In the genomic region with DNA sequence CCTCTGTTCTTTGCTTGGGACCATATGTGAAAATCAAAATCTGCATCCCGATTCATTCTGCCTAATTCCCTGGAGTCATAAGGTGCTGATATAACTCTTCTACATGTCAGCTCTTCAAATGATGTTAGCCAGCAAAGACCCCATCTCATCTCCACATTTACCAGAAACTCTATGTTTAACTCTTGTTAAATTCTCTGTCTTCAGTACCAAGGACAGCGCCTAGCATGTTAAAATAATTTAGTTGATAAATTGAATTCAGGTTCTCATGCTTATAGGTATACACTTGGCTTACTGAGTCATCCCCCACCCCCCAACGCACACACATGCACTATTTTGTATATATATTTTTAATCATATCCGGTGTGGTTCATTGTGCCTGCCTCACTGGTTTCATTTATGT, we compare ENCODE assay signal across 18 mouse cellular contexts.
A peak's percentile ranks its signal among the peaks of the same experiment; 100 is the strongest.
DNase-seq lines count a peak whose midpoint lies in the region; ATAC-seq and TF ChIP-seq lines count a peak whose summit lies in the region.
"Had no signal": no experiment of that assay in that cellular context is flagged by ENCODE, and none has a peak within 500 bp of the region (broad histone marks: within the 10 kb centered on the region; RNA-seq: fewer than 3 reads in every experiment).

No protein-coding gene starts in this region.

- H3K4me2 ChIP-seq in forebrain, embryonic 14.5 days (ENCODE audit: low read length): no peak overlapping the region
- H3K4me2 ChIP-seq in forebrain, postnatal 0 days (ENCODE audit: low read depth): no peak overlapping the region
- H3K4me2 ChIP-seq: forebrain, embryonic 13.5 days; hindbrain, embryonic 14.5 days; liver, embryonic 13.5 days; midbrain, embryonic 12.5 days had no signal

- H3K9ac ChIP-seq in forebrain, embryonic 14.5 days (ENCODE audit: low read length): no peak overlapping the region
- H3K9ac ChIP-seq in forebrain, postnatal 0 days: no peak overlapping the region
- no peak overlapping the region for H3K9ac ChIP-seq in ES-E14 (ENCODE audit: insufficient read depth, low read depth, low read length, poor library complexity, severe bottlenecking)
- H3K9ac ChIP-seq: forebrain, embryonic 13.5 days; hindbrain, embryonic 14.5 days; liver, embryonic 13.5 days; midbrain, embryonic 12.5 days had no signal

- DNase-seq in forebrain, embryonic 14.5 days (ENCODE audit: low spot score): peak; percentile 12
- DNase-seq in forebrain, postnatal 0 days: no peak
- DNase-seq in 3T3-L1 (ENCODE audit: low read depth, low spot score) (peak; percentile 20), ES-E14 (ENCODE audit: low read depth, low spot score) (peak; percentile 4)
- peak; percentile 46 for DNase-seq in embryo, embryonic 11.5 days (ENCODE audit: low read depth, low spot score)
- no peak for DNase-seq in thymus, postnatal 25 days
- no peak for DNase-seq in midbrain, embryonic 10.5 days (ENCODE audit: low spot score)
- DNase-seq: cerebellum, postnatal 14 days; kidney, adult 11 months; kidney, postnatal 36 days; left cerebral cortex, postnatal 4 days; liver, embryonic 13.5 days; lung, postnatal 14 days; right cerebral cortex, postnatal 4 days had no signal

- no peak for TF ChIP-seq CTCF in forebrain, postnatal 0 days (IDR thresholded peaks at IDR 0.05; ENCODE audit: low read depth)

- H3K9me3 ChIP-seq in forebrain, embryonic 14.5 days (replicated peaks; ENCODE audit: control insufficient read depth, low read length): no peaks in the 10 kb centered on the region
- no peaks in the 10 kb centered on the region for H3K9me3 ChIP-seq in forebrain, postnatal 0 days (ENCODE audit: low read length)
- no peaks in the 10 kb centered on the region for H3K9me3 ChIP-seq in ES-E14 (ENCODE audit: control insufficient read depth, insufficient read depth, low read depth, low read length)
- H3K9me3 ChIP-seq in midbrain, embryonic 10.5 days (replicated peaks): no peaks in the 10 kb centered on the region
- H3K9me3 ChIP-seq: forebrain, embryonic 13.5 days; liver, embryonic 13.5 days; midbrain, embryonic 12.5 days had no signal

- no peaks in the 10 kb centered on the region for H3K36me3 ChIP-seq in forebrain, embryonic 14.5 days (ENCODE audit: control insufficient read depth, insufficient read depth, low read length)
- H3K36me3 ChIP-seq in forebrain, postnatal 0 days (ENCODE audit: insufficient read depth): no peaks in the 10 kb centered on the region
- H3K36me3 ChIP-seq in ES-E14 (ENCODE audit: control insufficient read depth, insufficient read depth, low read length, poor library complexity, severe bottlenecking): no peaks in the 10 kb centered on the region
- H3K36me3 ChIP-seq in midbrain, embryonic 10.5 days: no peaks in the 10 kb centered on the region
- H3K36me3 ChIP-seq: liver, embryonic 13.5 days; midbrain, embryonic 12.5 days had no signal

- H3K27ac ChIP-seq in forebrain, embryonic 14.5 days (ENCODE audit: low read depth, low read length): no peak overlapping the region
- H3K27ac ChIP-seq in forebrain, postnatal 0 days (ENCODE audit: low read depth, low read length): no peak overlapping the region
- H3K27ac ChIP-seq in ES-E14 (ENCODE audit: insufficient read depth, low read depth, low read length, poor library complexity, severe bottlenecking): no peak overlapping the region
- H3K27ac ChIP-seq in midbrain, embryonic 10.5 days (replicated peaks): no peak overlapping the region
- H3K27ac ChIP-seq: forebrain, embryonic 13.5 days; hindbrain, embryonic 14.5 days; liver, embryonic 13.5 days; midbrain, embryonic 12.5 days had no signal

- in situ Hi-C loops in ES-E14 (cut with MboI; ENCODE audit: low sequenced_read_pairs in 2 of 2, unreplicated experiment in 2 of 2): no loop called here

- no peaks in the 10 kb centered on the region for H3K4me1 ChIP-seq in forebrain, embryonic 14.5 days (ENCODE audit: control insufficient read depth, insufficient read depth, low read length)
- H3K4me1 ChIP-seq in forebrain, postnatal 0 days (ENCODE audit: insufficient read depth): no peaks in the 10 kb centered on the region
- H3K4me1 ChIP-seq in ES-E14 (ENCODE audit: control insufficient read depth in 2 of 2, insufficient read depth in 2 of 2, low read length in 2 of 2, poor library complexity in 1 of 2): no peaks in the 10 kb centered on the region
- H3K4me1 ChIP-seq in midbrain, embryonic 10.5 days: no peaks in the 10 kb centered on the region
- H3K4me1 ChIP-seq: forebrain, embryonic 13.5 days; liver, embryonic 13.5 days; midbrain, embryonic 12.5 days had no signal

- H3K27me3 ChIP-seq in forebrain, embryonic 14.5 days (replicated peaks; ENCODE audit: control insufficient read depth, insufficient read depth, low read length): no peaks in the 10 kb centered on the region
- no peaks in the 10 kb centered on the region for H3K27me3 ChIP-seq in forebrain, postnatal 0 days (ENCODE audit: insufficient read depth, low read length)
- no peaks in the 10 kb centered on the region for H3K27me3 ChIP-seq in midbrain, embryonic 10.5 days (ENCODE audit: low read depth, poor library complexity, severe bottlenecking)
- H3K27me3 ChIP-seq: forebrain, embryonic 13.5 days; liver, embryonic 13.5 days; midbrain, embryonic 12.5 days had no signal

- 81% methylated on average over 4 of the region's 4 CpGs for WGBS in forebrain, embryonic 14.5 days
- 81% methylated on average over 4 of the region's 4 CpGs for WGBS in forebrain, postnatal 0 days
- WGBS in midbrain, embryonic 10.5 days: 77% methylated on average over 4 of the region's 4 CpGs

- no peak for ATAC-seq in forebrain, embryonic 14.5 days
- no peak for ATAC-seq in forebrain, postnatal 0 days
- no peak for ATAC-seq in megakaryocyte progenitor cell, adult 5-6 weeks (replicated peaks; ENCODE audit: poor library complexity)
- ATAC-seq: forebrain, embryonic 13.5 days had no signal

- H3K4me3 ChIP-seq in forebrain, embryonic 14.5 days (ENCODE audit: low read depth, low read length): no peak overlapping the region
- H3K4me3 ChIP-seq in forebrain, postnatal 0 days (ENCODE audit: low read depth, low read length): no peak overlapping the region
- H3K4me3 ChIP-seq in ES-E14 (ENCODE audit: insufficient read depth in 1 of 2, low read depth in 1 of 2, low read length in 2 of 2, poor library complexity in 1 of 2, severe bottlenecking in 1 of 2): no peak overlapping the region
- no peak overlapping the region for H3K4me3 ChIP-seq in midbrain, embryonic 10.5 days
- H3K4me3 ChIP-seq: forebrain, embryonic 13.5 days; liver, embryonic 13.5 days; midbrain, embryonic 12.5 days had no signal

TF ChIP-seq in ES-E14, 5 proteins besides CTCF, POLR2A, EP300 and RAD21:
- TF ChIP-seq HCFC1 (IDR thresholded peaks at IDR 0.05; ENCODE audit: borderline replicate concordance, insufficient read depth, low read length) (no peak), ZC3H11A (IDR thresholded peaks at IDR 0.05; ENCODE audit: borderline replicate concordance, low read depth, low read length) (no peak), ZNF384 (IDR thresholded peaks at IDR 0.05; ENCODE audit: low read depth, low read length) (no peak), CHD2 (IDR thresholded peaks at IDR 0.05; ENCODE audit: low read depth, low read length) (no peak), MAFK (IDR thresholded peaks at IDR 0.05; ENCODE audit: insufficient read depth, low read depth, low read length) (no peak)

Comparison
In these comparisons a context has a peak if more than half of its experiments do, and no peak if none do; other contexts are left out.
1. DNase-seq: peak in forebrain, embryonic 14.5 days (single experiment), 3T3-L1 (single experiment), ES-E14 (single experiment) and embryo, embryonic 11.5 days (single experiment); none in forebrain, postnatal 0 days (single experiment), thymus, postnatal 25 days (single experiment) and midbrain, embryonic 10.5 days (single experiment).